Mouse (Mus musculus) neutrophil, adult 5-6 weeks (primary cell): ENCODE data around the gene Ube2j2. TPM values are rescaled to one million over a fixed set of nuclear protein-coding genes. Genes with fewer than 3 reads are reported as not detected.
A peak's percentile ranks its signal among the peaks of the same experiment; 100 is the strongest.

Source experiments
- ATAC-seq: fragments of 151-379, 151-347 bp; 2 replicates; pipeline ENCODE4 v1.8.0; 2017; ENCODE audit warnings: mild to moderate bottlenecking, moderate TSS enrichment; ENCODE audit not compliant: insufficient number of reproducible peaks, poor library complexity, low FRiP score, severe bottlenecking; ENCODE audit errors: extremely low read depth
- total RNA-seq: library from RNA; stranded (forward); fragments of 200-1000 nt; gene quantifications from 2 replicates; pipeline ENCODE4 v1.2.3, GENCODE M21; 2017

The Ube2j2 gene
- total RNA-seq, 1 experiment from 2014 or later: 90.2 TPM

GRCm38 (mm10) chr4:155959275-155959674 is 15.6 kb downstream of the Ube2j2 start:
- peak; percentile 86 for ATAC-seq

GRCm38 (mm10) chr4:155962167-155962971 is 18.7 kb downstream of the Ube2j2 start, which contains the start of gene C1qtnf12:
C1qtnf12 (plus strand) TSS chr4:155962318.
- ATAC-seq: peak; percentile 17; the same call in 1 of the 2 replicates

GRCm38 (mm10) chr4:155963106-155963505 is 19.5 kb downstream of the Ube2j2 start:
- no peak for ATAC-seq

DNA sequence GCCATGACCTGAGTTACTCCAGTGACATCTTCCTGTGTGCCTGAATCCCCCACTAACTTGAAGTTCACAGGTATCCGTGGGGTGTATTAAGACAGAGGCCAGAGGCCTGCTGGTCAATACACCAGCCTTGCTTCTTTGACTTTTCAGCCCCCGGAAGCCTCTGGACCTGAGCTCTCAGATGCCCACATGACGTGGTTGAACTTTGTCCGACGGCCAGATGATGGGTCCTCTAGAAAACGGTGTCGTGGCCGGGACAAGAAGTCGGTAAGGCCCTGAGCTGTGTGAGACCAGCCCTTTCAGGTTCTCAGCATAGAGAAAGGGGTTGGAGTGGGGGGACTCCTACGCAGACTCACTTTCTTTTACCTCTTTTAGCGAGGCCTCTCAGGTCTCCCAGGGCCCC is 20.8 kb downstream of the Ube2j2 start:
- ATAC-seq: no peak

- no peak for ATAC-seq
Measured at GRCm38 (mm10) chr4:155969043-155969653, 25.5 kb downstream of the Ube2j2 start.

GRCm38 (mm10) chr4:155970286-155970685 is 26.7 kb downstream of the Ube2j2 start:
- ATAC-seq: no peak

- no peak for ATAC-seq
Measured at GRCm38 (mm10) chr4:155972651-155973050, 29.0 kb downstream of the Ube2j2 start.

DNA sequence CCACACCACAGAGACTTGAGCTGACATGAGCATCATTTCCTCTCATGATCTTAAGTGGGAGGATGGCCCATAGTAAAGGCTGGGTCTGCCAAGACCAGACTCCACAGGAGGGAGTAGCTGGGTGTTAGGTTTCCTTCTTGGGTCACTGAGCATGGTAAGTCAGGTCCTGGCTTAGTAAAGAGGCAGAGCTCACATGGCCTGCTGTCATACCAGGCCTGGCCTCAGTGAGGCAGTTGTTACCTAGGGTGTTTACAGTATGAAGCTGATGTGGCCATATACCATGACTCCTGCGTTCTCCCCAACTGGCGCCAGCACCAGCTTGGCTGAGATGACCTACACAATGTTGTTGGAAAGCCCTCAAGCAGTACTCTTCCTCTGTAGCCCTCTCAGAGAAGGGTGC is 29.6 kb downstream of the Ube2j2 start:
- no peak for ATAC-seq

DNA sequence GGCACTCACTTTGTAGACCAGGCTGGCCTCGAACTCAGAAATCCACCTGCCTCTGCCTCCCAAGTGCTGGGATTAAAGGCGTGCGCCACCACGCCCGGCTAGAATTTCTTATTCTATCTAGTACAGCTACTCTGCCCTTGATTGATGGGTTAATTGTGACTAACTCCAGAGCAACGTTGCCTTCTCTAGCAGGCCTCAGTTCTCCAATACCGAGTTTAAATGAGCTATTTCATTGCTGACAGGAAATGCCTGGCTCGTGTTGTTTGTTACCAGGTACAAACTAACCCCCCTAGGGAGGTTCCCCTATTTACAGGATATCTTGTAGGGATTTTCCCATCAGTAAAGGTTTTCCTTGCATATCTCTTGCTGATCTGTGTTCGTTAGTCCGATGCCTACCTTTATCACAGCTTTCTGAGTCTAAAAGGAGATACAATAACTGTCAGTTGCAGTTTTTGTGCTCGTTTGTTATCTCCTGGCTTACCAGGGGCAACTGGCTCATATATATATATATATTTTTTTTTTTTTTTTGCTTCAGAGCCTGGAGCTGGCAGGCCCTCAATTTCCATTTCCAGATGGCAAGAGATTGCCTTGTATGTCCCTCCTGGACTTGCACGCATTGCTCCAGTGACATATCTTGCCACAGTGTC is 37.9 kb downstream of the Ube2j2 start:
- ATAC-seq: no peak

DNA sequence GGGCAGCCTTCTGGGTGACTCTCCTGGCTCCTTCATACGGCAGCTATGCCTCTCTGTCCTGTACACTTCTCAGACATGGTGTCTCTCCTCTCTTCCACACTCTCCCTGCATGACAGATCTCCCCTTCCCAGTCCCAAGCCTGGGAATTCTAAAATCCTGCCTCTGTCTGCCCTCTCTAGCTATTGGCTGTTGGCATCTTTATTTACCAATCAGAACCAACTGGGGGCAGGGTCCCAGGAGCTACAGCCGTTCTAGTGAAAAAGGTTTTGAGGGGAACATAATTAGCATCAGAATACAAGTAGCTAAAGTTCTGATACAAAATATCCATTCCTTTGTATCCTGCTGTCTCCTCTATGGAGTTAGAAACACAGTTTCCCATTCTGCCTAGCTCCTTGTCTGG is 40.2 kb downstream of the Ube2j2 start:
- ATAC-seq: no peak

GRCm38 (mm10) chr4:155991211-155991907 is 47.7 kb downstream of the Ube2j2 start:
- ATAC-seq: no peak

DNA sequence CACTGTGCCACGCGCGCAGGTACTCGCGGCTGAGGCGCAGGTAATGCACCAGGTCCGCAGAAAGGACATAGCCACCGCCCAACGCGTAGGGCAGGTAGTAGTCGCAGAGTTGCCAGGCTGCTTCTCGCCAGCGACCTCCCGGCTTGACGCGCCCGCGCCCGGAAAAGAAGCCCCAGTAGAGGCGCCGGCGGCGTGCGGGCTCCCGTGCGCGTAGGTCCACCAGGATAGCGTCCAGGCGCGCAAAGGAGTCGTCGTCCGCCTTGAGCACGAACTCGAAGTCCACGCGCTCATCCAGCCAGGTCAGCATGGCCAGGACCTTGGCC is 48.2 kb downstream of the Ube2j2 start:
- no peak for ATAC-seq

- peak; percentile 71 for ATAC-seq
Measured at GRCm38 (mm10) chr4:155992241-155992905, 48.7 kb downstream of the Ube2j2 start, which contains the start of the genes B3galt6 and Sdf4. B3galt6 (minus strand) TSS chr4:155992649. Sdf4 (plus strand) TSS chr4:155992872.

DNA sequence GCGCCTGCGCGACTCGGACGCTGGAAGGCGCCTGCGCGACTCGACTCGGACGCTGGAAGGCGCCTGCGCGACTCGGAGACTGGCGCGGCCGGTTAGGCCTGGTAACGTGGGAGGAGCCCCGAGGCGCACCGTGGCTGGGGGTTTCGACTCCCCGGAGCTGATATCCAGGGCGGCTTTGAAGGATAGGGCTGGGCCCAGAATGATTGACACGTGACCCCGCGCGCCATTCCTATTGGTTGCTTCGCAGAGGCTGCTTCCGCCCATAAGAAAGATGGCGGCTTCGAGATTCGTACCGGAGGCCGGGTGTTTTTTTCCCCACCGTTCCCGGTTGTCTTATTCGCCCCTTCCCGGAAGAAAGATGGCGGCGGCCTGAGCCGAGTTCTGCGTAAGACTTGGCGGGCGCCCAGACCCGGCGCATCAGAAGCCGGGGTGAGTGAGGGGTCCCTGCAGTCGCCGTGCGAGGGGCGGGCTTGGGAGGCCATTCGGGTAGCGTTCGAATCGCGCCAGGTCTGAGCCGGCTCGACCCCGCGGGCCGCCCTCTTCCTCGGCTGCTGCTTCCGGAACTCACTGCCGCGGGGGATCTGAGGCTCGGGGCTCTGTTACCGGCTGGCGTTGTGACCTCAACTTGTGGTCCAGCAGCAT is 49.4 kb downstream of the Ube2j2 start:
- peak; percentile 84 for ATAC-seq

GRCm38 (mm10) chr4:155993606-155994005 is 50.0 kb downstream of the Ube2j2 start:
- ATAC-seq: no peak

- no peak for ATAC-seq
Measured at GRCm38 (mm10) chr4:156004109-156004508, 60.5 kb downstream of the Ube2j2 start.

GRCm38 (mm10) chr4:156008369-156008768 is 64.7 kb downstream of the Ube2j2 start:
- no peak for ATAC-seq
